ENCODE assay signal across 9 mouse cellular contexts in genomic region chr5:33705612-33706349, GRCm38 (mm10). TPM values are rescaled to one million over a fixed set of nuclear protein-coding genes. Genes with fewer than 3 reads are reported as not detected.
A peak's percentile ranks its signal among the peaks of the same experiment; 100 is the strongest.
DNase-seq lines count a peak whose midpoint lies in the region; ATAC-seq lines count a peak whose summit lies in the region.
"Had no signal": no experiment of that assay in that cellular context is flagged by ENCODE, and none has a peak within 500 bp of the region (broad histone marks: within the 10 kb centered on the region; RNA-seq: fewer than 3 reads in every experiment).

No protein-coding gene starts in this region.

- H3K9ac ChIP-seq in liver, embryonic 11.5 days (ENCODE audit: low read depth, low read length) = peak overlapping the region; percentile 22
- no peak overlapping the region for H3K9ac ChIP-seq in hindbrain, embryonic 11.5 days (ENCODE audit: low read depth, low read length)
- no peak overlapping the region for H3K9ac ChIP-seq in midbrain, embryonic 16.5 days (ENCODE audit: low read depth, low read length)

- 30% methylated on average over 9 of the region's 9 CpGs for WGBS in heart, embryonic 10.5 days
- 44% methylated on average over 9 of the region's 9 CpGs for WGBS in liver, embryonic 11.5 days
- 11% methylated on average over 9 of the region's 9 CpGs for WGBS in hindbrain, embryonic 11.5 days
- 14% methylated on average over 9 of the region's 9 CpGs for WGBS in midbrain, embryonic 16.5 days

- no peaks in the 10 kb centered on the region for H3K9me3 ChIP-seq in heart, embryonic 10.5 days
- H3K9me3 ChIP-seq in liver, embryonic 11.5 days (ENCODE audit: control insufficient read depth, low read length) = no peaks in the 10 kb centered on the region
- H3K9me3 ChIP-seq in hindbrain, embryonic 11.5 days (ENCODE audit: control insufficient read depth, low read length) = no peaks in the 10 kb centered on the region
- H3K9me3 ChIP-seq in midbrain, embryonic 16.5 days (replicated peaks; ENCODE audit: control insufficient read depth, low read length, poor library complexity, severe bottlenecking) = no peaks in the 10 kb centered on the region

- H3K4me2 ChIP-seq in liver, embryonic 11.5 days = peak overlapping the region; percentile 30
- H3K4me2 ChIP-seq in hindbrain, embryonic 11.5 days (replicated peaks; ENCODE audit: low read depth, low read length) = peak overlapping the region; percentile 11
- no peak overlapping the region for H3K4me2 ChIP-seq in midbrain, embryonic 16.5 days (ENCODE audit: low read length)

- H3K4me1 ChIP-seq in heart, embryonic 10.5 days = peaks cover 58% of the 10 kb centered on the region
- peaks cover 16% of the 10 kb centered on the region for H3K4me1 ChIP-seq in liver, embryonic 11.5 days (replicated peaks; ENCODE audit: control insufficient read depth, insufficient read depth, low read length)
- peaks cover 20% of the 10 kb centered on the region for H3K4me1 ChIP-seq in hindbrain, embryonic 11.5 days (replicated peaks; ENCODE audit: control insufficient read depth, insufficient read depth, low read length)
- H3K4me1 ChIP-seq in midbrain, embryonic 16.5 days (ENCODE audit: control insufficient read depth, insufficient read depth, low read length) = peaks cover 3% of the 10 kb centered on the region; the same call in 1 of the 2 replicates

- peak overlapping the region; percentile 74 for H3K27ac ChIP-seq in heart, embryonic 10.5 days
- H3K27ac ChIP-seq in liver, embryonic 11.5 days (ENCODE audit: low read depth, low read length) = peak overlapping the region; percentile 47; the same call in 1 of the 2 replicates
- H3K27ac ChIP-seq in hindbrain, embryonic 11.5 days (ENCODE audit: low read depth, low read length) = peak overlapping the region; percentile 84
- peak overlapping the region; percentile 14 for H3K27ac ChIP-seq in midbrain, embryonic 16.5 days (ENCODE audit: low read length)

- peaks cover 20% of the 10 kb centered on the region for H3K27me3 ChIP-seq in heart, embryonic 10.5 days (ENCODE audit: insufficient read depth, poor library complexity, severe bottlenecking)
- H3K27me3 ChIP-seq in liver, embryonic 11.5 days (replicated peaks; ENCODE audit: control insufficient read depth, insufficient read depth, low read length) = no peaks in the 10 kb centered on the region; the same call in 1 of the 2 replicates
- 0 out of 2 replicates have a peak, but pooled peaks cover 3% of the 10 kb centered on the region for H3K27me3 ChIP-seq in hindbrain, embryonic 11.5 days (ENCODE audit: control insufficient read depth, insufficient read depth, low read length)
- H3K27me3 ChIP-seq in midbrain, embryonic 16.5 days (ENCODE audit: control insufficient read depth, insufficient read depth, low read depth, low read length) = peaks cover 3% of the 10 kb centered on the region; the same call in 1 of the 2 replicates

- no peaks in the 10 kb centered on the region for H3K36me3 ChIP-seq in heart, embryonic 10.5 days
- H3K36me3 ChIP-seq in liver, embryonic 11.5 days (ENCODE audit: control insufficient read depth, insufficient read depth, low read length) = no peaks in the 10 kb centered on the region
- no peaks in the 10 kb centered on the region for H3K36me3 ChIP-seq in hindbrain, embryonic 11.5 days (ENCODE audit: control insufficient read depth, insufficient read depth, low read length)
- no peaks in the 10 kb centered on the region for H3K36me3 ChIP-seq in midbrain, embryonic 16.5 days (ENCODE audit: control insufficient read depth, insufficient read depth, low read length)

- no peak for ATAC-seq in liver, embryonic 11.5 days (replicated peaks; ENCODE audit: low FRiP score)
- no peak for ATAC-seq in hindbrain, embryonic 11.5 days (ENCODE audit: low FRiP score)
- ATAC-seq in midbrain, embryonic 16.5 days = no peak
- ATAC-seq: CD4-positive, CD25-positive, alpha-beta regulatory T cell, adult 4 months had no signal

- peak overlapping the region; percentile 41 for H3K4me3 ChIP-seq in heart, embryonic 10.5 days
- H3K4me3 ChIP-seq in liver, embryonic 11.5 days (ENCODE audit: low read depth, low read length) = no peak overlapping the region
- H3K4me3 ChIP-seq in hindbrain, embryonic 11.5 days (ENCODE audit: low read depth, low read length) = no peak overlapping the region
- H3K4me3 ChIP-seq in midbrain, embryonic 16.5 days (ENCODE audit: low read depth, low read length) = no peak overlapping the region

- no peak for DNase-seq in heart, embryonic 10.5 days (ENCODE audit: low spot score)
- no peak for DNase-seq in heart, adult 18-20 months
- DNase-seq in liver, embryonic 11.5 days (ENCODE audit: low spot score) = no peak
- DNase-seq in liver = no peak
- DNase-seq in hindbrain, embryonic 11.5 days (ENCODE audit: low spot score) = no peak
- DNase-seq in urinary bladder, postnatal 14 days (ENCODE audit: low spot score) = no peak
- no peak for DNase-seq in ovary, postnatal 10 days (ENCODE audit: low spot score)

RNA-seq across cellular contexts. Expression of gene Fgfr3, which starts 15.7 kb away (rescaled TPM):
- polyA plus RNA-seq in heart, embryonic 10.5 days (2016; fragmentation: Nextera tagmentation; extraction: Ambion mirVana) = 5.8 and 8.6 TPM in 2 replicates
- 10 to 100 TPM; 10.3 to 11.9 TPM for total RNA-seq in heart, adult 18-20 months (2021)
- 7.8 and 8.5 TPM in 2 replicates for polyA plus RNA-seq in liver, embryonic 11.5 days (2014; fragmentation: Nextera tagmentation; extraction: Ambion mirVana)
- 50.9 and 56.4 TPM in 2 replicates for polyA plus RNA-seq in hindbrain, embryonic 11.5 days (2014; fragmentation: Nextera tagmentation; extraction: Ambion mirVana)
- 19.1 and 23.9 TPM in 2 replicates for polyA plus RNA-seq in midbrain, embryonic 16.5 days (2015; fragmentation: Nextera tagmentation; extraction: Ambion mirVana)
- polyA plus RNA-seq: CD4-positive, CD25-positive, alpha-beta regulatory T cell, adult 4 months had no signal

RNA-seq across cellular contexts. Expression of gene Tmem129, which starts 47.6 kb away (rescaled TPM):
- polyA plus RNA-seq in heart, embryonic 10.5 days (2016; fragmentation: Nextera tagmentation; extraction: Ambion mirVana) = 37.7 and 42.5 TPM in 2 replicates
- total RNA-seq in heart, adult 18-20 months (2021) = 10 to 100 TPM; 19.5 to 19.6 TPM
- polyA plus RNA-seq in liver, embryonic 11.5 days (2014; fragmentation: Nextera tagmentation; extraction: Ambion mirVana) = 35.7 and 38.0 TPM in 2 replicates
- polyA plus RNA-seq in hindbrain, embryonic 11.5 days (2014; fragmentation: Nextera tagmentation; extraction: Ambion mirVana) = 37.2 and 39.0 TPM in 2 replicates
- 29.1 and 29.7 TPM in 2 replicates for polyA plus RNA-seq in midbrain, embryonic 16.5 days (2015; fragmentation: Nextera tagmentation; extraction: Ambion mirVana)

RNA-seq across cellular contexts. Expression of gene Tacc3, which starts 47.9 kb away (rescaled TPM):
- 185 and 235 TPM in 2 replicates for polyA plus RNA-seq in heart, embryonic 10.5 days (2016; fragmentation: Nextera tagmentation; extraction: Ambion mirVana)
- total RNA-seq in heart, adult 18-20 months (2021) = 1 to 10 TPM; 1.5 to 2.5 TPM
- polyA plus RNA-seq in liver, embryonic 11.5 days (2014; fragmentation: Nextera tagmentation; extraction: Ambion mirVana) = 229 and 255 TPM in 2 replicates
- 232 and 255 TPM in 2 replicates for polyA plus RNA-seq in hindbrain, embryonic 11.5 days (2014; fragmentation: Nextera tagmentation; extraction: Ambion mirVana)
- polyA plus RNA-seq in midbrain, embryonic 16.5 days (2015; fragmentation: Nextera tagmentation; extraction: Ambion mirVana) = 25.0 and 28.4 TPM in 2 replicates

RNA-seq across cellular contexts. Expression of gene Slbp, which starts 53.4 kb away (rescaled TPM):
- 173 and 225 TPM in 2 replicates for polyA plus RNA-seq in heart, embryonic 10.5 days (2016; fragmentation: Nextera tagmentation; extraction: Ambion mirVana)
- 10 to 100 TPM; 13.5 to 14.7 TPM for total RNA-seq in heart, adult 18-20 months (2021)
- polyA plus RNA-seq in liver, embryonic 11.5 days (2014; fragmentation: Nextera tagmentation; extraction: Ambion mirVana) = 369 and 394 TPM in 2 replicates
- polyA plus RNA-seq in hindbrain, embryonic 11.5 days (2014; fragmentation: Nextera tagmentation; extraction: Ambion mirVana) = 257 and 262 TPM in 2 replicates
- polyA plus RNA-seq in midbrain, embryonic 16.5 days (2015; fragmentation: Nextera tagmentation; extraction: Ambion mirVana) = 119 and 123 TPM in 2 replicates

Comparison
In these comparisons a context has a peak if more than half of its experiments do, and no peak if none do; other contexts are left out.
1. H3K27ac ChIP-seq: peak in every context shown above with its lines; median percentile 84 in hindbrain, embryonic 11.5 days; 74 in heart, embryonic 10.5 days; 47 in liver, embryonic 11.5 days; 14 in midbrain, embryonic 16.5 days.